Mouse (Mus musculus) brain, embryonic 18.5 days (tissue): ENCODE results near the gene Sorcs2.

Experiments
- DNase-seq: peaks from one replicate; pipeline ENCODE4 v3.0.0-alpha.2; 2012; ENCODE audit warnings: low read depth, low spot score

Sorcs2 gene

GRCm38 (mm10) chr5:36359535-36360243 lies 38.2 kb downstream of the Sorcs2 start:
- peak; percentile 34 for DNase-seq

- DNase-seq = no peak
Observed at GRCm38 (mm10) chr5:36358161-36358560, 39.8 kb downstream of the Sorcs2 start.

- DNase-seq = no peak
Observed at GRCm38 (mm10) chr5:36356659-36357058, 41.3 kb downstream of the Sorcs2 start.

- no peak for DNase-seq
Observed at GRCm38 (mm10) chr5:36355683-36356082, 42.3 kb downstream of the Sorcs2 start.

GRCm38 (mm10) chr5:36353679-36354078 lies 44.3 kb downstream of the Sorcs2 start:
- DNase-seq = no peak

GRCm38 (mm10) chr5:36353194-36353593 lies 44.7 kb downstream of the Sorcs2 start:
- DNase-seq = no peak

- no peak for DNase-seq
Observed at GRCm38 (mm10) chr5:36346698-36347097, 51.2 kb downstream of the Sorcs2 start.

GRCm38 (mm10) chr5:36339283-36339682 lies 58.7 kb downstream of the Sorcs2 start:
- DNase-seq = no peak

GRCm38 (mm10) chr5:36336252-36336651 lies 61.7 kb downstream of the Sorcs2 start:
- no peak for DNase-seq

- DNase-seq = no peak
Observed at GRCm38 (mm10) chr5:36335661-36336060, 62.3 kb downstream of the Sorcs2 start.

GRCm38 (mm10) chr5:36334227-36334626 lies 63.7 kb downstream of the Sorcs2 start:
- no peak for DNase-seq

GRCm38 (mm10) chr5:36330472-36331155 lies 67.3 kb downstream of the Sorcs2 start:
- no peak for DNase-seq

GRCm38 (mm10) chr5:36326057-36327010 lies 71.6 kb downstream of the Sorcs2 start:
- no peak for DNase-seq

- peak; percentile 49 for DNase-seq
Observed at GRCm38 (mm10) chr5:36324140-36324572, 73.8 kb downstream of the Sorcs2 start.

GRCm38 (mm10) chr5:36323526-36323925 lies 74.4 kb downstream of the Sorcs2 start:
- no peak for DNase-seq

- no peak for DNase-seq
Observed at GRCm38 (mm10) chr5:36321581-36321980, 76.4 kb downstream of the Sorcs2 start.

- DNase-seq = no peak
Observed at GRCm38 (mm10) chr5:36320667-36321066, 77.3 kb downstream of the Sorcs2 start.

- no peak for DNase-seq
Observed at GRCm38 (mm10) chr5:36317641-36318368, 80.1 kb downstream of the Sorcs2 start.

- no peak for DNase-seq
Observed at GRCm38 (mm10) chr5:36315106-36315505, 82.8 kb downstream of the Sorcs2 start.

GRCm38 (mm10) chr5:36313353-36314079 lies 84.4 kb downstream of the Sorcs2 start:
- no peak for DNase-seq

GRCm38 (mm10) chr5:36312926-36313325 lies 85.0 kb downstream of the Sorcs2 start:
- no peak for DNase-seq
